Mouse (Mus musculus) cerebellum, postnatal 4 days (tissue): Measurements from ENCODE around the gene Tmem167b.
"Not testable (repeated sequence)": the region's sequence is repeated elsewhere in the genome, so short reads cannot be mapped to it uniquely, and the experiment has no call there.

Experiments
- DNase-seq, 2 experiments: peaks; one replicate each; pipeline ENCODE4 v3.0.0; 2022; ENCODE audit warnings: low spot score in 2 of 2, mixed read lengths in 1 of 2

The Tmem167b gene

DNA sequence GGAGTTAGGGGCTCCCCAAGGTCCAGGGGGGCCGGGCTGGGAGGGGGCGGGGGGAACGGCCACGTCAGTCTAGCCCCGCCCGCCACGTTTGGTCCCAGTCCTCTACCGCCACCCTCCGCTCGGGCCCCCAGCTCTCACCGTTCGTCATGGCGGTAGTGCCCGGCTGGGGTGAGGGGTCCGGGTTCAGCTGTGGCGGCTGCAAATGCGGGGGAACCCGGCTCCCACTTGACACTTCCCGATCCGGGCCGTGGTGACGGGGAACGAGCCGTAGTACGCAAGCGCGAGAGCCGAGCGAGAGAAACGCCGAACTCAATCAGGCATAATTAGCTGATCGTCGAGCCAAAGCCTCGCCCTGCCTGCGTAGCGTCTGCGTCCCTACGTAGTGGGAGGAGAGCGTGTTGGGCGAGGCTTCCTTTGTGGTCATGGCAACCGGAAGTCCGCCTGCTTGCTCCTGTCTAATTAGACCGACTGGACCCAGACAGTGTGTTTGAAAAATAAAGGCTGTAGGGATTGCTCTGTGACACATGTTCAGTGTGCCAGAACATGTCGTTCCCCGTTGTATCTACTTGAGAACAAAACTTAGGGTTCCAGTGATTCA is at the start of gene Tmem167b:
Tmem167b (minus strand) TSS at position 334 of the 598 bp plus-strand sequence.
- DNase-seq: peak; percentile 83 to 94

DNA sequence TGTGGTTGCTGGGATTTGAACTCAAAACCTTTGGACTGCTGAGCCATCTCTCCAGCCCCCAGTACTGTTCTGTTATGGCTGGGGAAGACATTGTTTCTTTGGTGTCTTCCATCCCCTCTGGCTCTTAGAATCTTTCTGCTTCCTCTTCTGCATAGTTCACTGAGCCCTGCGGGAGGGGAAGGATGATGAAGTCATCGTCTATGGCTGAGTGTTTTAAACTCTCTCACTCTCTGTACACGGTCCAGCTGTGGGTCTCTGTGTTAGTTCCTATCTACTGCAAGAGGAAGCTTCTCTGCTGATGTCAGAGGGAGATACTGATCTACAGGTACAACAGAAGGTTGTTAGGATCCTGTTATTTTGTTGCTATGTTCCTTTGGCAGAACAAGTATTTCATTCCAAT is 46.6 kb upstream of the Tmem167b start:
- no peak for DNase-seq

DNA sequence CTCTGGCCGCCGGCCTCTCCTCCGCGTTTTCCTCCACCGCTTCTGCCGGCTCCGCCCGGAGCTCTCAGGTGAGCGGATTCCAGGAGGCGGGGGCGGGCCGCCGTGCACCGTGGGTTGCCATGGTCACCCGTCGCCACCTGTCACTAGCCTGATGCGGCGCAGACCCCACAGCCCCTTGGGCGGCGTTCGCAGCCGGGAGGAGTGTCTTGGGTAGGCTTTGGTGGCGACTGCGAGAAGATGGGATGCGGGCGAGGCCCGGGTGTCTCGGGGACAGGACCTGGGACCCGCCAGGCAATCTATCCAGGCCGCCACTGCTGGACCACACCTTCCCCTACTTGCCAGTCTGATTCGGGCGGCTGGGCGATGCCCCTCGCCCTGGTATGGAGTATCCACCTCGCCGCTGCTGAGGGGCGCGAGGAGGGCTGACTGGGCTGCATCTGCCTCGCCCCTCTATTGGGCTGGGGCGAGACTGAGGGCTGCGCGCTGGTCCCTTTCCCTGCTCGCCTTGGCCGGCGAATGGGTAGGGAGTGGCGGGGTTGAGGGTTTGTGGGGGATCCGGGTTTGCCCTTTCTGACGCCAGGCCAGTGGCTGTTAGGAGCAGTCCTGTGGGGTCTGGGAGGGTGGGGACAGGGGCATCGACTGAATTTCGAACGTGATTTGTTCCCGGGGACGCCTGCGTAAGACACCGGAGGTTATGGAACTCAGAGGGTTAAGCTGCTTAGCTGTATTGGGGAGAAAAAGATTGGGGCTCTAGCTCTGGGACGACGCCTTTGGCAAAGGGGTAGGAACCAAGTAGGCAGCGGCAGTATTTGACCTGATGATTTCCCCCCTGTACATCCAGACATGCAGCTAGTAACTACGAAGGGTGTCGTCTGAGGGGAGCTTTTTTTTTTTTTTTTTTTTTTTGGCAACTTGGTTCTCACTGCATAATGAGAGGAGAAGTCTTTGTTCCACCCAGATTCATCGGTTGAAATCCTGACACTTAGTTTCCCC is 29.6 kb upstream of the Tmem167b start:
- DNase-seq: no peak

DNA sequence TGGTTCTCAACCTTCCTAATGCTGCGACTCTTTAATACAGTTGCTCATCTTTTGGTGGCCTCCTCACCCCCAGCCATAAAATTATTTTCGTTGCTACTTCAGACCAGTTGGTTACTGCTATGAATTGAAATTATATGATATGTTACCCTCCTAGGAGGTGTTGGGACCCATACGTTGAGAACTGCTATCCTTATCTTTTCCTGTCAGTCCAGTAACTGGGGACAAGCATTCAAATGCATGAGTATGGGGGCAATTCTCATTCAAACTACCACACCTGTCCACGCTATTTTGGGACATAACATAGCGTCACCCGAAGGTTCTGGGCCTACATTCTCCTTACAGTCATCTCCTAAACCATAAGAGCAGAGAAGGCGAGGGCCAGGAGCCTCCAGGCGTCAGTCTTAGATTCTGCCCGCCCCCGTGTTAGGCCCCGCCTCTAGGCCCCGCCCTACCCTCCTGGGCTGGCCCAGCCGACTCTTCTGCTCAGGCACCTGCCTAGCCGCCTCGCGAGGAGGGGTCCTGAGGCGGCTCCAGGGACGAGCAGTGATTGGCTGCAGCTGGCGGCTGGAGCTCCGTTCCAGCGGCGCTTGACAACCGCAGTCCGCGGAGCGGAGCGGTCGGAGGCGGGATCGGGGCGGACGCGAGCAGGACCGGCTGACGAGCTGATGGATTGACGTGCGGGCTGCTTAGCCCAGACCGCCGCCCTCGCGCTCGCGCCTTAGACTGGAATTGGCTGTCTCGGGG is 28.7 kb upstream of the Tmem167b start, which contains the start of gene Wdr47:
Wdr47 (plus strand) TSS at position 494 of the 744 bp plus-strand sequence.
- peak; percentile 86 to 93 for DNase-seq

DNA sequence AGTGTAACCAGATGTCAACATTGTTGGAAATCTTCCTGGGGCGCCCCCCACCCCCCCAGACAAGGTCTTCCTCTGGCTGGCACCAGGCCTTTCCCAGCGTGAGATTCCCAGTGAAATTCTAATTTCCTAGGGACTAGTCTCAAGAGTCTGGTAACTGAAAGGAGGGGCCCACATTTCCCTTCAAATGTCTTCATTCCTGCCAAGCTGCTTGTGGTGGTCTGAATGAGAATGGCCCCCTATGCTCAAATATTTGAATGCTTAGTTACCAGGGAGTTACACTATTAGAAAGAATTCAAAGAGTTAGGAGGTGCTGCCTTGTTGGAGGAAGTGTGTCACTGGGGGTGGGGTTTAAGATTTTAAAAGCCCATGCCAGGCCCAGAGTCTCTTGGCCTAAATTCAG is 26.2 kb upstream of the Tmem167b start:
- DNase-seq: peak in 1 of 2 experiments; percentile 16

DNA sequence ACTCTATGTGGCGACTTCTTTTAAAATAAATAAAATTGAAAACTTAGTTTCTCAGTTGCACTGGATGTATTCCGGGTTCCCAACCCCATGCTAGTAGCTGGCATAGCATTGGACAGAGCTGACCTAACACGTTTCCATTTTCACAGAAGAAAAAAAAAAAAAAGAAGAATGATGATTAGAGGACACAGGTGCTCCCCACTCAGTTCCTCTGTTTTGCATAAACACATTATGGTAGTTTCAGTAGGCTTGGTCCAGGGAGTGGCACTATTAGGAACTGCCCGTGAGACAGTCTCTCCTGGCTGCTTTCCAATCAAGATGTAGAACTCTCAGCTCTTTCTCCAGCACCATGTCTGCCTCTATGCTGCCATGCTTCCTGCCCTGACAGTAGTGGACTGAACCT is 22.3 kb upstream of the Tmem167b start:
- no peak for DNase-seq

DNA sequence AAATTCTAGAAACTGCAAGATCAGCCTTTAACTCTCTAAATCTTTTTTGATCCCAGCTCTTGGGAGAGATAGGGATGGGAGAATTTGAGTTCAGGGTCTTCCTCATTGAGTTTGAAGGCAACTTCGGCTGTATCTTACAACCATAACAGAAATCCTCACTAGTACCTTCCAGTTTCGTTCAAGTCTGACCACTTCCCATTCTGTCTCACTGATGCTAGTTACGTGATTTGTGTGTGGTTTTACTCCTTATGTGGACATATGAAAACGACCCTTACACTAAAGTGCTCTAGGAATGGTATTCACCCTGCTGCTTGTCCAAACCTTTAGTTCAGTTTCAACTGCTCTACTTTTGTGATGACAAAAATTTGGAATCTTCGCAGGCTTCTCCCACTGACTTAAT is 11.8 kb upstream of the Tmem167b start:
- no peak for DNase-seq

DNA sequence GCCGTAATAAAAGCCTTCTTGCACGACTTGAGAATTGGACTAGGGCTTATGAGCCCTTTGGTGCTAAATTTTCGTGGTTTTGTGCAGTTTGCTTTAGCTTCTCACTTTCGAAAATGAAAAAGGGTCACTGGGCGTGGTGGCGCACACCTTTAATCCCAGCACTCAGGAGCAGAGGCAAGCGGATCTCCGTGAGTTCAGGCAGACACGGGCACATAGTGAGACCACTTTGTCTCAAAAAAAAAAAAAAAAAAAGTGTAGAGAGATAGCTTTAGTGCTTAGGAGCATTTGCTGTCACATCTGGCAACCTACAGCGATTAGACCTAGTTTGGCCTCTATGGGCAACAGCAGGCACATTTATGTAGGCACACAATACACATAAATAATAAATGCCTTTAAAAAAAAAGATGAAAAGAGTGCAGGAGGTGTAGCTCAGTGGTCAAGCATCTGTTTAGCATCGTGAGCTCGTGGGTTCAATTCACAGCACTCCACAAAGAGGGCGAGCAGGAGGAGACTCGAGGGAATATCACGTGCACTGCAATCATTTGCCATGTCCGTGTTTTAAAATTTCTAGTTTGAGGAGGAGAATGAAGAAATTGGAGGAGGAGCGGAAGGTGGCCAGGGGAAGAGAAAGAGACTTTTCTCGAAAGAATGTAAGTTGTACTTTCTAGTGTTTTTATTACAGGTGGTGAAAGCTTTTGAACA is 10.2 kb upstream of the Tmem167b start:
- DNase-seq: no peak

DNA sequence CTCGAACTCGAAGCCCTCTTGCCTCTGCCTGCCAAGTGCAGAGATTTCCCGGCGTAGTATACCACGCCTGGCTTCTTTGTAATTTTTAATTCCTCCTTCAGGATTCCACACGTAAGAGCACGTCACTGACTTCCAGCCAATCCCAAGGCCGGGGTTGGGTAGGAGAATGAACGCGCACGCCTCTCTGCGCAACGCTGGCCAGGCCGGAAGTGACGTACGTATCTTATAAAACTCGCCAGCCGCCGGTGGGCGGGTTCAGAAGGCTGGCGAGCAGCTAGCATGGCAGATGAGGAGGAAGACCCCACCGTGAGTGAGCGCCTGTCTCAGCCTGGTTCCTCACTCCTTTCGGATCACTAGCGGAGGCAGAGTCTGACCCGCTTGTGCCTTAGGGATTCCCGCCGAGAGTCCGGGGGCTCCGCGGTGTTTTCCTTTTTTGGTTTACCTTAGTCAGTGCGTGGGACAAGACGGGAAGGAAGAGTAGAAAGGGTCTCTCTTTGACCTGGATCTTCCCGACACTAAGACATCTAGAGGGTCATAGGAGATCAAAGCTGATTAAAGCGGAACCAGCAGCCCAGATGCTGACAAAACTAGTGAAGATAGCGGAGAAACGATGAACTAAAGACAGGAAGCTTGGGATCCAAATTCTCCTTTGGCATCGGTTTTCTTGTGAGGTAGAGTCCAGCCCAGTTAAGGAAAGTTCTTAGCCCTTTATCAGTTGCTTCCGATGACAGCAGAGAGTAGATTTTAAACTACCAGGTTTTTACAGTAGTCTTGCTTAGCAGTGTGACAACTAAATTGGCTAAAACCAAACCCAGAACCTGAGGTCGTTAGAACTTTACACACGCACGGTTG is 9.4 kb upstream of the Tmem167b start, which contains the start of gene Taf13:
Taf13 (plus strand) TSS at position 256 of the 852 bp plus-strand sequence.
- peak; percentile 92 to 98 for DNase-seq

DNA sequence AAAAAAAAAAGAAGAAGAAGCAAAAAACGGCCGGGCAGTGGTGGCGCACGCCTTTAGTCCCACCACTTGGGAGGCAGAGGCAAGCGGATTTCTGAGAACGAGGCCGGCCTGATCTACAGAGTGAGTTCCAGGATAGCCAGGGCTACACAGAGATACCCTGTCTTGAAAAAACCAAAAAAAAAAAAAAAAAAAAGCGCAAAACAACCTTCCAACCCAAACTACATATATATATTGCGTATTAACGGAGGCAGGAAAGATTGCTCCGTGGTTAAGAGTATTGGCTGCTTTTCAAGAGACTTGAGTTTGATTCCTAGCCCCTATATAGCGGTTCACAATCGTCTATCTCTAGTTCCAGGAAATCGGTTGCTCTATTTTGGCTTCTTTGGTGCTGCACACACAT is 8.5 kb upstream of the Tmem167b start:
- no peak for DNase-seq

DNA sequence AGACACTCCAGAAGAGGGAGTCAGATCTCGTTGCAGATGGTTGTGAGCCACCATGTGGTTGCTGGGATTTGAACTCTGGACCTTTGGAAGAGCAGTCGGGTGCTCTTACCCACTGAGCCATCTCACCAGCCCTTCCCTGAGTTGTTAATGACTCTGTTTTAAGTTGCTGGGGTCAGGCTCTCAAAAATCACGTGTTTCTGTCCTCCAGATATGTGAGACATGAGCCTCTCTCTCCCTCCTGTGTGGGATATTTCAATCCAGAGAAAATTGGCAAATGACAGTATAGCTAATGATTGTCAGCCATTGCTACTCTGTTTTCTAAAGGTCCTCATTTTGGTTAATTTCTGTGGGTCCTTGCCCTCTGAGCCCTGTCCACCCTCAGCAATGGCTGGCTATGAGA is 7.4 kb upstream of the Tmem167b start:
- not testable (repeated sequence) for DNase-seq

DNA sequence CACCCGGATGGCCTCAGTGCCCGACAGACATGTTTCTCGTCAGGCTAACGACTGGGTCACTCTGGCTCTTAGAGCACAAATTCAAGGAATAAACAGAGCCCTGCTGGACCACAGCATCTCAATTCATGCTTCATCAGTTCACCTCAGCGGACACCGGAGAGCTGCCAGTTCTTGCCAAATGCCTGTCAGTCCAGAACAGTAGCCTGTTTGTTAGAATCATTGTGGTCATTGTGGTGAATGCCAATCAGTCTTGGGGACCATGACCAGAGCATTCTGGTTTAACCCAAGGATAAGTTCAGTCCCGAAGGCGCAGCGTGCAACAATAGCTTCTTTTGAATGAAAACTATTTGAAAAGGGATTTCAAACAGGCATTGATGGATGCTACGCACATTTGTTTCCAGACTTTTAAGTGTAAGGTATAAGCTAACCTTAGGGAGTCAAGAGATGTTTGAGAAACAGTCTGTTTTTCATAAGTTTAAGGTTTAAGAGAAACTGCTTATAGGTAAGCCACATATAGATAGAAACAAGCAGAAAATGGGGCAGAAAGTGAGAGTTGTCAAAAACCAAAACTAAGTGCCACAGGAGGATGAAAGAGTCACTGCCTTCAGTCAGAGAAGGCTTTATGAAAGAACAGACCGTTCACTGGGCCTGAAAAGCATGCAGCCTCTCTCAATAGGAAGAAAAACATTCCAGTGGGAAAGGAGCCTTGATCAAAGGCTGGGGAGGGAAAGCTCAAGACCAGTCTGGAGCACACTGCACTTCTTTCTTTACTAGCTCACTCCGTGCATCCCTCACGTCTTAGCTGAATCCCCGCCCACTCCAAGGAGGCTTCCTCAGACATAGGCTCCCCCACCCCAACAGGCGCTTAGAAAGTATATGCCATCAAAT is 6.0 kb upstream of the Tmem167b start:
- DNase-seq: peak in 1 of 2 experiments; percentile 26

DNA sequence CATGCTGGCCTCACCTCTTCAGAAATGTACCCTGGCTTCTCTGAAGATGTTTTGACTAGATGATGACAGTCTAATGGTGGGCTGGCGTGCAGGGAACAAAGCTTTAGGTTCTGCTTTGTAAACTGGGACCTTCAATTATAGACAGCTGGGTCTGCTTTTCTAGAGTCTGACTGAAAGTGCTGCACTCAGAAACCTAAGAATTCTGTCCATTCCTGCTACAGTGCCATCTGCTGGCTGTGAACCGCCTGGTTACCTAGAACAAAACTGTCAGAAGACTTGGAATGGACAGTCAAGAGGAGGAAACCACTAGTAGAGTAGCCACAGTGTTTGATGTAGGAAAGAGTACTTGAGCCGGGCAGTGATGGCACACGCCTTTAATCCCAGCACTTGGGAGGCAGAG is 1.0 kb upstream of the Tmem167b start:
- DNase-seq: peak; percentile 55 to 79

DNA sequence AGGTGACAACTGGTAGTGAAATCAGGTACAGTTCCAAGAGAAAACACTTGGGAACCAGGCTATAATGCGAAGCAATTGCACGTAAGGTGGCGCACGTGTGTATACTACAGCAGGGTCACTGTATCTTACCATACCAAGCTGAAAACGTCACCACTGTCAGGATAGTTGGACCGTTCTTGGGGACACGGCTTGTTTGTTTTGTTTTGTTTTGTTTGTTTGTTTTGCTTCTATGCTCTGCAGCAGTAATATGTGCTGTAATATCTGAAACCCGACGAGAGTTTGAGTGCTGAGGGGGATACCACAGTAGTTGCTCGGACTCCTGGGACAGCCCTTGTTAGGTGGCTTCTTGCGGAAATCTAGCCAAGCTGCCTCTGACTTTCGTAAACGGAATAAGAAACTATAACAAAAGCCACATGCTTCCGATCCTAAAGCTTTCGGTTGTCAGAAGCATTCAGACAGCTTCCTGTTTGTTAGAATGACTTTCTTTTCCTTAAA is 558 bp upstream of the Tmem167b start:
- no peak for DNase-seq

DNA sequence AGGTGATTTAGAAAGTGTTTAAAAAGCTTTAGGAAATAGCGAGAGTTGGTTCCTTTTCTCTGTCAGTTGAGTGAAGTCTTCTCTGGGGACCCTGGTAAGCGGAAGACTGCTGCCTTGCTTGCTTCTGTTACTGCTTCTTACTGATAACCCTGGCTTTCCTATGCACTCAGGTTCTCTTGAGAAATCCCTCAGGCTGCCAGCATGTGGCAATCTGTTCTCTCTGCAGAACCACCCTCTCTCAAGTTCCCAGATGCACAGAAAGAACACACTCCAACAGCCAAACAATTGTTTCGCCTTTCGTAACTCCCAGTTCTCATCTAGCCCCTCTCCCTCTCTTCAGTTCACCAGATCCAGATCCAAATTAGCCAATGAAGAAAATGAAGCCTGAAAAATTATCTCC is 4.4 kb downstream of the Tmem167b start:
- no peak for DNase-seq

DNA sequence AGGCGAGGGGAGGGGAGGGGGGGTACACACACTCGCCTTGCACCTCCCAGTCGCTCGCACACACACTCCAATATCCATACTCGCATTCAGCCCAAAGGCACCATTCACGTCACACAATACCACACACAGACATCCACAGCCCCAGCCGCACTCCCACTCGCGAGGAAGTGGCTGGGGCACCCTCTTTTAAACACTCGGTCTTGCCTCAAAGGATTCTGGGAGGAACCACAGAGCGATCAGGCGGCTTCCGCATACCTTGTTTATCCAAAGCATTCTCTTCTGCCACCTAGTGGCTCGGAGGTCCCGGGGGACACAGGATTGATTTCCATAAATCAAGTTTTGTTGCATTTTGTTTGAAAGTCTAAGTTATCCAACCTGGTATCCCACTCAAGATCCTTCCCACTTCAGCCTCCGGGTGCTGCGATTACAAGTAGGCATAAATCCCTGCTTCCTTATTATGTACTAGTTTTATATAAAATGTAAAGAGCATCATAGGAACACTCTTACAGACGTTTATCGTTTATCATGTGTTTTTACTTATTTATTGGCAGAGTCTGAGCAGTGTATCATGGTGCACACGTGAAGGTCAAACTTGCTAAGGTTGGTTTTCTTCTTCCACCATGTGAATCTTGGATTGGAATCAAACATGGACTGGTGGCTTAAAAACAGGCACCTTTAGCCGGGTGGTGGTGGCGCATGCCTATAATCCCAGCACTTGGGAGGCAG is 7.5 kb downstream of the Tmem167b start:
- peak; percentile 79 to 88 for DNase-seq

DNA sequence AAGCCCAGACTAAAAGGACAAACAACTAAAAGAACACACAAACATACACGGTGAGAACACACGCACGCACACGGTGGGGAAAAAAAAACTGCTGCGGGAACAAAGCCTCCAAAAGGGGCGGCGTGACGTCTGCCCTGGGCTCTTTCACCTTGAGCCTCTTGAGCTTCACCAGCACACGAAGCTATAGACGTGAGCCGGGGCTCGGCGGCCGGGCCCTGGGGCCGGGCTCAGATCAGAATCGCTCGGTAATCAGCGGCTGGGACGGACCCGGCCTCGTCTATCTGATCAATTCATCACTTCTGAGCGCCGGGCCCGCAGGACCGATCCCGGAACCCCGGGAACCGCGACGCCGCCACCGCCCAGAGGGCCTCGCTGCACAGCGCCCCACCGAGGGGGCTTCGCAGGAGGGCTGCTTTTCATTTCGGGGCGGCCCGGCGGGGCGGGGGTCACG is 8.1 kb downstream of the Tmem167b start:
- peak; percentile 39 to 42 for DNase-seq

DNA sequence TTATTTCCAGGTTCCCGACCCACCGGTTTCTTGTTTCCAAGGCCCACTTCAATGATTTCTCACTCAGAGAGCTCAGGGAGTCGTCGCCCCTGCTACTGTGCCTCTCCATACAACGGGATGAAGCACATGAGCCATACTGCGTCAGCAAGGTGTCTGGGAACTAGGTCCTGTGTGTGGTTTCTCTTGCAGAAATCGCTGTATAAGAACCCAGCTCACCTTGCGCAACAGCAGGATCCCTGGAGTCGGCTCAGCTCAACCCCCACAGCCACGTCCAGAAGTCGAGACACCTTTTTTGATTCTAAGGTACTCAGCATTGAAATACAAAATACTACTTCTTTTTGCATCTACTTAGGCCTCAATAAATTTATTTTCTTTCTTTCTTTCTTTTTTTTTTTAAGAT is 20.0 kb downstream of the Tmem167b start:
- no peak for DNase-seq
